Mouse (Mus musculus) neural tube, embryonic 15.5 days (tissue): ENCODE results near the gene Nek7. TPM values are rescaled to one million over a fixed set of nuclear protein-coding genes. Genes with fewer than 3 reads are reported as not detected.

Source experiments
- ATAC-seq: fragments of 200-750 bp; cut with Nextera tagmentation; 2 replicates; pipeline ENCODE4 v1.8.0; 2017; ENCODE audit warnings: mild to moderate bottlenecking, moderate TSS enrichment, moderate library complexity; ENCODE audit not compliant: low FRiP score
- H3K27ac ChIP-seq: fragments of 300-500 bp; sonication (generic); replicated peaks from 2 replicates; pipeline ENCODE4 v1.5.1; 2015; ENCODE audit warnings: mild to moderate bottlenecking, inconsistent platforms
- H3K27me3 ChIP-seq: fragments of 300-500 bp; sonication (generic); replicated peaks from 2 replicates; pipeline ENCODE4 v1.6.1; 2015; ENCODE audit warnings: inconsistent platforms
- H3K36me3 ChIP-seq: fragments of 300-500 bp; sonication (generic); 2 replicates; pipeline ENCODE4 v1.6.1; 2015; ENCODE audit warnings: inconsistent platforms
- H3K4me1 ChIP-seq: fragments of 300-500 bp; sonication (generic); 2 replicates; pipeline ENCODE4 v1.6.1; 2015; ENCODE audit warnings: inconsistent platforms
- H3K4me2 ChIP-seq: fragments of 300-500 bp; sonication (generic); 2 replicates; pipeline ENCODE4 v1.6.1; 2015; ENCODE audit warnings: inconsistent platforms, mild to moderate bottlenecking, moderate library complexity
- H3K4me3 ChIP-seq: fragments of 300-500 bp; sonication (generic); replicated peaks from 2 replicates; pipeline ENCODE4 v1.5.1; 2015; ENCODE audit warnings: mild to moderate bottlenecking, inconsistent platforms
- H3K9ac ChIP-seq: fragments of 300-500 bp; sonication (generic); replicated peaks from 2 replicates; pipeline ENCODE4 v1.6.1; 2015; ENCODE audit warnings: mild to moderate bottlenecking, inconsistent platforms
- H3K9me3 ChIP-seq: fragments of 300-500 bp; sonication (generic); replicated peaks from 2 replicates; pipeline ENCODE4 v1.6.1; 2016; ENCODE audit warnings: inconsistent platforms
- WGBS: fragments of 180-500 bp; shearing (Covaris S2); methylation state at CpG from one replicate; pipeline ENCODE4 v1.1.7; 2015; ENCODE audit warnings: mixed read lengths; 5-methylcytosine and 5-hydroxymethylcytosine counted together
- polyA plus RNA-seq: library from polyadenylated mRNA; unstranded; fragments of >200 nt; fragmentation: Nextera tagmentation; extraction: Ambion mirVana; gene quantifications from 2 replicates; pipeline ENCODE4 v1.2.1, GENCODE M21; 2015

Gene Nek7
- polyA plus RNA-seq, 1 experiment from 2014 or later: 10.8 TPM

DNA sequence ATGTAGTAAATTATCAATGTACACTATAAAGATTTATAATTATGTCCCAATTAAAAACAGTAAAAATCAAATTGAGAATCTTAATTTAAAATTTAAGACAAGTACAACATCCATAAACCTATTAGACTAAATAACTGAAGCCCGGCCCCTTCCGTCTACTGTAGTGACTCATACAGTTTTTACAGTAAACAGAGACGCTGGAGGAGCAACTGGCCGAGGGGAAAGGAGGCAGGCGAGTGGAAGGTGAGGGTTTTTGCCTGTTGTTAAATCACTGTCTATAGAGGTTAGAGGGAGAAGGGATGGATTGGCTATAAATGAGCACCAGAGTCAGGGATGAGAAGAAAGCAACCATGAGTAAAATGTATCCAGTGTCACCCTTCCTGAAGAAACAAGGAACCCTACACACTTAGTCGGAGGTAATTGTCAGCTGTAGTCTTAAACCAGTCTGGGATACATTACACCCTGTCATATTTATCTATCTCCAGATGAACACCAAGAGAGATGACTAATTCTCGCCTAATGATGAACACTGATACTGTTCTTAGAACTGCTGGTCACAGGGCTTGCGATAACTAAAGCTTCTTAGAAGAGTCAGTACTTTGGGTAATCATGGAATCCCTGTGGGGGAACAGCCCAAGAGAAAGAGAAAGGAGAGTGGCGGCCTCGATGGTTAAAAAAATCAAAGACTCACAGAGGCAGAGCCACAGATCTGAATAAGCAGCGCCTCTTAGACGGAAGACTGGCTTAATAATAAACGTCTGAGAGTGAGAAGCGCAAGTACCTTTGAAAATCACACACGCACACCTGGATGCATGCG, 84.0 kb downstream of the Nek7 start:
- WGBS: 74% methylated on average over 16 of the region's 16 CpGs

DNA sequence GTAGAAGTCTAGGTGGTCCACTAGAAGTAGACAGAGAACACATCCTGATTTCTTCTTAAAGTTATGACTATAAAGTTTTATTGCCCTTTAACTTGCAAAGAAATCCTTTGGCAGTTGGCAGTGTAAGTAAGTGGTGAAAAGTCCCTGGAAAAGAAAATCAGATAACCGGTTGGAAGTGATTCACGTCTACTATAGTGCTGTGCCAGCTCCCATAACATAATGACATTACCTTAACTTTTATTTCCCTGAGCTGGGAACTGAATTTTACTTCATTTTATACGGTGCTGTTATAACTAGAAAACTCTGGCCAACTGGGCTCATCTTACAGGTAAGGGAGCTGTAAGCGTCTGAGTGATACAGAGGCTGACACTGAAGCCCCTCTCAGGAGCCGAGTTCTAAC, 89.3 kb downstream of the Nek7 start:
- WGBS: 86% methylated on average over 5 of the region's 5 CpGs
- no peaks in the 10 kb centered on the region for H3K27me3 ChIP-seq
- no peak overlapping the region for H3K9ac ChIP-seq
- ATAC-seq: no peak
- no peaks in the 10 kb centered on the region for H3K4me1 ChIP-seq
- H3K27ac ChIP-seq: no peak overlapping the region
- no peaks in the 10 kb centered on the region for H3K9me3 ChIP-seq
- no peak overlapping the region for H3K4me3 ChIP-seq
- H3K36me3 ChIP-seq: no peaks in the 10 kb centered on the region
- no peak overlapping the region for H3K4me2 ChIP-seq

More for the DNA sequence above, 84.0 kb downstream of the Nek7 start:
- no peak overlapping the region for H3K4me2 ChIP-seq
- H3K9me3 ChIP-seq: no peaks in the 10 kb centered on the region
- H3K4me3 ChIP-seq: no peak overlapping the region
- no peak overlapping the region for H3K9ac ChIP-seq
- no peaks in the 10 kb centered on the region for H3K36me3 ChIP-seq
- no peak overlapping the region for H3K27ac ChIP-seq
- H3K4me1 ChIP-seq: no peaks in the 10 kb centered on the region
- ATAC-seq: no peak
- no peaks in the 10 kb centered on the region for H3K27me3 ChIP-seq

DNA sequence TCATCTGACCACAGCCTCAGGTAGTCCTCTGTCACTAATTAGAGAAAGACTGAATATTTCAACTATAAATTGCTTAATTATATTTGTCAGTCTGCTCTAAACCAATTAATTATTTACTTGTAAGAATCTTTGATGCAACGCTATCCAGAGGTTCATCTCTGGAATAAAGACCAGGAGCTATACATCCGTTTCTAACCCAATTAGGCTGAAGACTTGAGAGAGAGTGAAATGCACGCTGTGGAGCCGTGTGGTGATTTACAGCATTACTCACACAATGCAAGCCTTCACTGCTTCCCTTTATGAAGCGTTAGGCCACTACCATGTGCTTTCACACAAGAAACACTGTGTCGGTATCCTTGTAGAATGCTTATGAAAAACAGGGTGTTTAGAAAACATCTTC, 96.0 kb downstream of the Nek7 start:
- Histone ChIP-seq H3K4me3 (no peak overlapping the region), H3K27me3 (no peaks in the 10 kb centered on the region), H3K4me2 (no peak overlapping the region), H3K9ac (no peak overlapping the region), H3K27ac (no peak overlapping the region), H3K36me3 (no peaks in the 10 kb centered on the region), H3K4me1 (0 out of 2 replicates have a peak, but pooled peaks cover 6% of the 10 kb centered on the region), H3K9me3 (no peaks in the 10 kb centered on the region)
- ATAC-seq: no peak; the same call in 1 of the 2 replicates
- WGBS: 13% methylated on average over 6 of the region's 6 CpGs

DNA sequence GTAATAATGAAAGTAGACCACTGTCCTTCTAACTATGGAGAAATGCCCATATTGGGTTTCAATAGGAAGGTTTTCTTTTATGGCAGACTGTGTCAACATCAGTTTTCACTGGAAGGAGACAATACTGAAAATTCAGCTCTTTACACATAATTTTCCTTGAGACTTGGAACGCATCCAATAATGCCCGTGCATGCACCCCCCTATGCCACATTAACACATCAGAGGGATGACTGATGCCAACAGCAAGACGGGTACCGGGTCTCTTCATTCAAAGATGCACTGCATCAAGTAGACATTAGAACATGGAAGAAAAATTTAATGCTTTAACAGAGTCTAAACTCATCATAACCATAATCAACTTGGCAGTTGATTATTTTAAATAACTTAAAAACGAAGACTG, 101.7 kb downstream of the Nek7 start:
- Histone ChIP-seq H3K27ac (no peak overlapping the region), H3K4me3 (no peak overlapping the region), H3K4me1 (no peaks in the 10 kb centered on the region), H3K9me3 (no peaks in the 10 kb centered on the region), H3K4me2 (no peak overlapping the region), H3K36me3 (no peaks in the 10 kb centered on the region), H3K9ac (no peak overlapping the region), H3K27me3 (no peaks in the 10 kb centered on the region)
- ATAC-seq: no peak
- WGBS: 49% methylated on average over 5 of the region's 5 CpGs

DNA sequence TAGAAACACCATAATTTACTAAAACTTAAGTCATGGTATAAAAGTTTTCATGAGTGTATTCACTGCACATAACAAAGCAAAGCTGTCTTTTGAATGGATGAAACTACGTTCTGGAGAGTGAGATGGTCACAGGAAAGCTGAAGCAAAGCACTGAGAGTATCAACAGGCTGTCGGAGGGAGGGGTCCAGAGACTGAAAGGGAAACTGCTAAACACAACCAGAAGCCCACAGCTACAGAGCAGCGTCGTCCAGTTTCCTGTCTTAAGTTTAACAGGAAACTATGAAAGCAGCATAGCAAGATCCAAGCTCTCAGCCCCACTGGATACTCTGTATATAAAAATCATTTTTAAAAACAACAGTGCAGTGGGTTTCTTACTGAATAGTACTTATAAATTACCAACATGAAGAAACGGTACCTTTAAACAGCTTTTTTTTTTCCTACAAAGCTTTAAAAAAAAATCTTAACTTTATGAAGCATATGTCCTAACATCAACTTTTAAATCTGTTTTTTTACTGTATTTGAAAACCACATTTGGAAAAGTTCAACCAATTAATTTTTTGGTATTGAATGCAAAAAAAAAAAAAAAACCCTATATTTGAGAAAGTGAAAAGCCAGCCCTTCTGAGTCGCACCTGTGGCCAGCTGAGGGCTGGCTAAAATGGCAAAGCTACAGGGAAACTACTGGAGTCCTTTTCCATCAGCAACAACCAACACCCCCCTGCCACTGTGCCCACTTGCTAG, 102.4 kb downstream of the Nek7 start:
- Histone ChIP-seq H3K4me2 (no peak overlapping the region), H3K9ac (no peak overlapping the region), H3K27me3 (no peaks in the 10 kb centered on the region), H3K27ac (no peak overlapping the region), H3K4me1 (no peaks in the 10 kb centered on the region), H3K9me3 (no peaks in the 10 kb centered on the region), H3K4me3 (no peak overlapping the region), H3K36me3 (no peaks in the 10 kb centered on the region)
- ATAC-seq: no peak
- WGBS: 70% methylated on average over 6 of the region's 6 CpGs

DNA sequence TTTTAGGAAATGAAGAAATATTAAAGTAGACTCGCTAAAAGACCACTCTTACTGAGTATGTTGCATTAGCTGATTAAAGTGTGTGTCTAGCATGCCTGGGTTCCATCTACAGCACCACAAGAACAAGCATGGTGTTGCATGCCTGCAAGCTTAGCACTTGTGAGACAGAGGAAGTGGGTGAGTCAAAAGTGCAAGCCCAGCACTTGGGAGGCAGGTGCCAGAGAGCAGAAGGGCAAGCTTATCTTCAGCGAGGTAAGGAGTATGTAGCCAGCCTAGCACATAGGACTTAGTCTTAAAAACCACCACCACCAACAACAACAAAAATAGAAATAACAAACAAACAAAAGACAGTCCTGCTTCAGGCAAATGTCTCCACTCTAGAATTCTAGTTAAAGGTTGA, 103.0 kb downstream of the Nek7 start:
- ATAC-seq: no peak
- Histone ChIP-seq H3K27me3 (no peaks in the 10 kb centered on the region), H3K4me1 (no peaks in the 10 kb centered on the region), H3K4me3 (no peak overlapping the region), H3K9me3 (no peaks in the 10 kb centered on the region), H3K9ac (no peak overlapping the region), H3K36me3 (no peaks in the 10 kb centered on the region), H3K27ac (no peak overlapping the region), H3K4me2 (no peak overlapping the region)
- WGBS: 88% methylated on average over 2 of the region's 2 CpGs

DNA sequence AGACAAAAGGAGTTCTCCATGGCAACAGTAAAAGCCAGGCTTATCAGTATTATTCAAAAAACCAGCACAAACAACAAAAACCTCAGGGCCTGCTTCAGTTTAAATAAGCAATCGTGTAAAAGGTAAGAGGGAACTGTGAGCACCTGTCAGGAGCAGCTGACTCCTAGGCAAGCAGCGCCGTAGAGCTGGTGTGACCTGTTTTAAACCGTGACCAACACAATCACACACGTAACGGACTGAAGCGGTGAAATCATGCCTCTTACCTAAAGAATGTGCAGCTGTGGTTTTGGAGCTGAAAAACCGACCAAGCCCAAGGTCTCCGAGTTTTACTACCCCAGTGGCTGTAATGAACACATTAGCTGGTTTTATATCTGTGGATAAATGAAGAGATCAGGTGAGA, 104.6 kb downstream of the Nek7 start:
- H3K27me3 ChIP-seq: no peaks in the 10 kb centered on the region
- H3K27ac ChIP-seq: no peak overlapping the region

DNA sequence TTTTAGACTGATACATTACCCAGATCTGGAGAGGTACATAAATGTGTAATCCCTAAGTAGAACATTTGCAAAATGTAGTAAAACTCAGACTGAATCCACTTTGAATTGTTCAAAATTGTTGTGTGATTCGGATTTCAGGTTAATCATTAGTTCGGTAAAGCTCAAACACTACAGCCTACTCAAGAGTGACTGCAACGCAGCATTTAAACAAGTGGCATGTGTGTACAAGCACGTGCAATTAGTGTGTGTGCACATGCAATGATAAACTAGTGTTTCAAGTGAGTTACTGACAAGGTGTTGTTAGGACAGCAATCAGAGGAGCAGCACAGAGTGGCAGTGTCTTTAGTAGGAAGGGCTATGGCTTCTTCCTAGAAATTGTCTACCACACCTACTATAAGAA, 106.0 kb downstream of the Nek7 start:
- no peaks in the 10 kb centered on the region for H3K27me3 ChIP-seq
- H3K9me3 ChIP-seq: no peaks in the 10 kb centered on the region
- H3K4me2 ChIP-seq: no peak overlapping the region
- no peak overlapping the region for H3K9ac ChIP-seq
- no peak overlapping the region for H3K4me3 ChIP-seq
- H3K4me1 ChIP-seq: no peaks in the 10 kb centered on the region
- H3K36me3 ChIP-seq: no peaks in the 10 kb centered on the region
- no peak overlapping the region for H3K27ac ChIP-seq
- no peak for ATAC-seq
- 65% methylated on average over 4 of the region's 4 CpGs for WGBS

More for the DNA sequence above, 104.6 kb downstream of the Nek7 start:
- Histone ChIP-seq H3K36me3 (no peaks in the 10 kb centered on the region), H3K9me3 (no peaks in the 10 kb centered on the region), H3K4me1 (no peaks in the 10 kb centered on the region), H3K4me3 (no peak overlapping the region), H3K4me2 (no peak overlapping the region), H3K9ac (no peak overlapping the region)
- WGBS: 46% methylated on average over 9 of the region's 9 CpGs
- ATAC-seq: no peak

DNA sequence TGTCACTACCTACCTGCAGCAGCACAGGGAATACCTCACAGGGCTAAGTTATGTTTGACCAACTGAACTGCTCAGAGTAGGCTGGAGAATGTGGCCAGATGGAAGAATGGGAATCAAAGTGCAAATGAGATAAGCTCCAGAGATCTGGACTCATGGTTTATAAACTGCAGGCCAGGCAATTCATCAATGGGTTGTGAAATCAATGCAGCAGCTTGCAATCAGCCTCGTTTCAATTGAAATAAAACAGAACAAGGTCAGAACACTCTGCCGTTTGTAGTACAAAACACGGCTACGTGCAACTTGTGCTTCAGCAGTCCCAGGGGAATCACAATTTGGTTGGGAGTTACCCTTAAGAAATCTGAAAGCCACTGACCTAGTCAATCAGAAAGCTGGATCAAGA, 109.4 kb downstream of the Nek7 start:
- no peak overlapping the region for H3K27ac ChIP-seq
- no peaks in the 10 kb centered on the region for H3K36me3 ChIP-seq
- no peaks in the 10 kb centered on the region for H3K27me3 ChIP-seq
- no peak for ATAC-seq
- no peak overlapping the region for H3K4me2 ChIP-seq
- H3K9me3 ChIP-seq: no peaks in the 10 kb centered on the region
- no peak overlapping the region for H3K9ac ChIP-seq
- no peak overlapping the region for H3K4me3 ChIP-seq
- peaks cover 12% of the 10 kb centered on the region for H3K4me1 ChIP-seq
- WGBS: 52% methylated on average over 4 of the region's 4 CpGs

DNA sequence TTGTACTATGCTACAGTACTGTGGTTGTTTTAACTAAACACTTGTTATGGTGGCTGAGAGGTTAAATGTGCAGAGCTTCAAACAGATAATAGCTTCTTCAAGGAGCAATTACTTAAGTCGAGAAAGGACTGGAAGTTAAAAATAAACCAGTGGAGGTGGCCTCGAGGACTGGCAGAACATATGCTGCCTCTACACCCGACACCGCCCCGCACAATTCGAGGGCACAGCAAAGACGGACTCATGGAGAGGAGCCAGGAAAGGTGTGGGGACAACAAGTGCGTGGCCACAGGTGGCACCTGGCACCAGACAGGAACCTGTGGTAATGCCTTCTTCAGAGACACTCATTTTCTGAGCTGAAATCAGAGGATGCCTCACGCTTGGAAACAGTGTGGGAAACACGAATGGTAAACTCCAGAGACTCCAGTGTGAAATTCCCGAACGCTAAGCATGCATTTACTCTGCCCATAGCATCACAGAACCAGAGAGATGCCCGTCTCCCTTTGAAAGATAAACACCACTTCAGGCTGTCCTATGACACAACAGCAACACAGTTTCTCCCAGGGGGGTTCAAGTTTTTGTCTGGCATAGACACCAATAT, 112.4 kb downstream of the Nek7 start:
- 60% methylated on average over 13 of the region's 13 CpGs for WGBS

DNA sequence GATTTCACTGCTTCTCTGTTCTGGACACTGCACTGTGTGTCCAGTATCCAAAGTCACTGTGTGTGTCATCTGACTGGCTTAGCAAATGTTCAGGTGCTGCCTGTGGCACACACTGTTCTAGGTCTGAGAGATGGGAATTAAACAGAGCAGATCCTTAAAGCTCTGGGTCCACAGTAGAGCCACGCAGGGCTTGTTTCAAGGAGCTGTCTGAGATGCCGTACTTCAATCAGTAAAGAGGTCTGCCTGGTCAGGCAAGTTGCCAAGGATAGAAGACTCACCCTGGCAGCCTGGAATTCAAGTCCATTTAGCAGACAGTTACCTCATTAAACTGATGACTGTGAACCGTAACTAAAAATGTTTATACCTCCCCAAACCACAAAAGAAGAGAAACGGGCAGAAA, 112.9 kb downstream of the Nek7 start:
- Histone ChIP-seq H3K4me1 (peaks cover 12% of the 10 kb centered on the region), H3K27ac (no peak overlapping the region), H3K27me3 (no peaks in the 10 kb centered on the region), H3K4me3 (no peak overlapping the region), H3K9me3 (no peaks in the 10 kb centered on the region), H3K36me3 (no peaks in the 10 kb centered on the region), H3K4me2 (no peak overlapping the region), H3K9ac (no peak overlapping the region)
- ATAC-seq: 0 out of 2 replicates have a peak, but pooled peaks have one; percentile 30
- 21% methylated on average over 4 of the region's 4 CpGs for WGBS

More for the DNA sequence above, 112.4 kb downstream of the Nek7 start:
- H3K9me3 ChIP-seq: no peaks in the 10 kb centered on the region
- no peak overlapping the region for H3K4me3 ChIP-seq
- no peak overlapping the region for H3K9ac ChIP-seq
- no peak overlapping the region for H3K4me2 ChIP-seq
- ATAC-seq: no peak
- H3K27me3 ChIP-seq: no peaks in the 10 kb centered on the region
- H3K4me1 ChIP-seq: peaks cover 12% of the 10 kb centered on the region
- no peak overlapping the region for H3K27ac ChIP-seq
- H3K36me3 ChIP-seq: no peaks in the 10 kb centered on the region

DNA sequence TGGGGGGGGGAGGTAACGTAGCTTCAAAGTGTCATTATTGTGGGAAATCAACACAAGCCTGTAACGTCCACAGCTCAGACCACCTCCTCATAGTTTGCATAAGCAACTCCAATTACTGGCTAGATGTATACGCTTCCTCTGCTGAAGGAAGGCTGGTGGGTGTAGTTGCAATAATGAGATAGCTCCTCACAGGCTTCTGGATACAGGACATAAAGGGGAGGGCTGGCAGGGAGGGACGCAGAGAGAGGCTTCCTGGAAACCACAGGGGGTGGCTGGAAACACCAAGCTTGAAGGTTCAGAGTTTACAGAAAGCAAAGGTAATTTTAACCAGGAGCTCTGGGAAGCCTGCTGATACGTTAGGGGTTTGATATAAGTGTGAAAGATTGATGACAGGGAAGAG, 115.7 kb downstream of the Nek7 start:
- WGBS: 42% methylated on average over 5 of the region's 5 CpGs
- Histone ChIP-seq H3K4me2 (no peak overlapping the region; the same call in 1 of the 2 replicates), H3K27ac (no peak overlapping the region)

More for the DNA sequence above, 115.7 kb downstream of the Nek7 start:
- Histone ChIP-seq H3K36me3 (no peaks in the 10 kb centered on the region), H3K4me3 (no peak overlapping the region), H3K4me1 (peaks cover 22% of the 10 kb centered on the region), H3K9me3 (no peaks in the 10 kb centered on the region), H3K27me3 (no peaks in the 10 kb centered on the region), H3K9ac (no peak overlapping the region)
- no peak for ATAC-seq
